Mouse (Mus musculus): ENCODE measurements around the gene Agpat1. TPM values are rescaled to one million over a fixed set of nuclear protein-coding genes. Genes with fewer than 3 reads are reported as not detected.

The Agpat1 gene
- polyA plus RNA-seq, 2 experiments: 19.0 to 35.9 TPM

- Histone ChIP-seq H3K4me3 (ENCODE audit: insufficient read depth in 1 of 2, low read depth in 2 of 2, low read length in 2 of 2) (peak overlapping the region; percentile 58 to 90), H3K27me3 (ENCODE audit: control insufficient read depth, insufficient read depth, low read length) (no peaks in the 10 kb centered on the region; the same call in 1 of the 2 replicates), H3K4me2 (ENCODE audit: low read depth) (peak overlapping the region; percentile 72), H3K4me1 (replicated peaks; ENCODE audit: control insufficient read depth in 2 of 2, insufficient read depth in 2 of 2, low read length in 1 of 2) (peaks cover 13 to 26% of the 10 kb centered on the region in 2 experiments), H3K36me3 (replicated peaks; ENCODE audit: control insufficient read depth, insufficient read depth, low read depth) (no peaks in the 10 kb centered on the region; the same call in 1 of the 2 replicates), H3K9me3 (ENCODE audit: control insufficient read depth, low read length) (no peaks in the 10 kb centered on the region), H3K9ac (replicated peaks) (peak overlapping the region; percentile 61), H3K27ac (peak overlapping the region; percentile 57; the same call in 1 of the 2 replicates)
- 45% methylated on average over 10 of the region's 10 CpGs for WGBS (ENCODE audit: insufficient replicate concordance)
- peak in 2 of 3 experiments; percentile 24 to 27 for DNase-seq (ENCODE audit: low read depth in 3 of 3, low spot score in 3 of 3)
- TF ChIP-seq EP300 (IDR thresholded peaks at IDR 0.05; ENCODE audit: low read depth) (no peak), CTCF (IDR thresholded peaks at IDR 0.05; ENCODE audit: low read depth) (no peak)
- no peak for ATAC-seq (ENCODE audit: insufficient read depth)
Observed at GRCm38 (mm10) chr17:34645256-34645829, 41.3 kb downstream of the Agpat1 start.

GRCm38 (mm10) chr17:34645831-34646511, 41.9 kb downstream of the Agpat1 start:
- Histone ChIP-seq H3K4me2 (ENCODE audit: low read depth) (peak overlapping the region; percentile 72), H3K27me3 (ENCODE audit: control insufficient read depth, insufficient read depth, low read length) (no peaks in the 10 kb centered on the region; the same call in 1 of the 2 replicates), H3K9me3 (ENCODE audit: control insufficient read depth, low read length) (no peaks in the 10 kb centered on the region), H3K4me3 (ENCODE audit: insufficient read depth in 1 of 2, low read depth in 2 of 2, low read length in 2 of 2) (peak overlapping the region in 1 of 2 experiments; percentile 17; a peak in 1 of 4 replicates), H3K36me3 (replicated peaks; ENCODE audit: control insufficient read depth, insufficient read depth, low read depth) (no peaks in the 10 kb centered on the region; the same call in 1 of the 2 replicates), H3K27ac (no peak overlapping the region), H3K4me1 (replicated peaks; ENCODE audit: control insufficient read depth in 2 of 2, insufficient read depth in 2 of 2, low read length in 1 of 2) (peaks cover 13 to 26% of the 10 kb centered on the region in 2 experiments), H3K9ac (replicated peaks) (no peak overlapping the region)
- no peak for TF ChIP-seq EP300 (IDR thresholded peaks at IDR 0.05; ENCODE audit: low read depth)
- TF ChIP-seq CTCF (IDR thresholded peaks at IDR 0.05; ENCODE audit: low read depth): no peak
- no peak for DNase-seq (ENCODE audit: low read depth in 3 of 3, low spot score in 3 of 3)
- 59% methylated on average over 30 of the region's 30 CpGs for WGBS (ENCODE audit: insufficient replicate concordance)
- ATAC-seq (ENCODE audit: insufficient read depth): no peak

- peak; percentile 96 for ATAC-seq (ENCODE audit: insufficient read depth)
- H3K4me3 ChIP-seq (ENCODE audit: insufficient read depth in 1 of 2, low read depth in 2 of 2, low read length in 2 of 2): peak within 1 kb of the TSS; percentile 89 to 93
- no peaks in the 10 kb centered on the region; the same call in 1 of the 2 replicates for H3K27me3 ChIP-seq (ENCODE audit: control insufficient read depth, insufficient read depth, low read length)
- WGBS (ENCODE audit: insufficient replicate concordance): under 1% methylated on average over 66 of the region's 66 CpGs
- H3K36me3 ChIP-seq (replicated peaks; ENCODE audit: control insufficient read depth, insufficient read depth, low read depth): peaks cover 2% of the 10 kb centered on the region
- peak within 1 kb of the TSS; percentile 86 for H3K4me2 ChIP-seq (ENCODE audit: low read depth)
- no peak for TF ChIP-seq EP300 (IDR thresholded peaks at IDR 0.05; ENCODE audit: low read depth)
- no peak for TF ChIP-seq CTCF (IDR thresholded peaks at IDR 0.05; ENCODE audit: low read depth)
- peak; percentile 97 to 98 (median 97) for DNase-seq (ENCODE audit: low read depth in 3 of 3, low spot score in 3 of 3)
- H3K4me1 ChIP-seq (replicated peaks; ENCODE audit: control insufficient read depth in 2 of 2, insufficient read depth in 2 of 2, low read length in 1 of 2): peaks cover 13 to 26% of the 10 kb centered on the region in 2 experiments
- H3K27ac ChIP-seq: peak within 1 kb of the TSS; percentile 39; the same call in 1 of the 2 replicates
- H3K9ac ChIP-seq (replicated peaks): peak within 1 kb of the TSS; percentile 83
- no peaks in the 10 kb centered on the region for H3K9me3 ChIP-seq (ENCODE audit: control insufficient read depth, low read length)
Observed at GRCm38 (mm10) chr17:34646906-34647787, 43.1 kb downstream of the Agpat1 start, which contains the start of gene Atf6b. Gene Atf6b (plus strand): TSS chr17:34647146.

GRCm38 (mm10) chr17:34648141-34648890, 44.3 kb downstream of the Agpat1 start:
- ATAC-seq (ENCODE audit: insufficient read depth): no peak

More at GRCm38 (mm10) chr17:34648141-34648890, 44.3 kb downstream of the Agpat1 start:
- Histone ChIP-seq H3K4me3 (ENCODE audit: insufficient read depth in 1 of 2, low read depth in 2 of 2, low read length in 2 of 2) (peak overlapping the region; percentile 12 to 93), H3K4me2 (ENCODE audit: low read depth) (peak overlapping the region; percentile 86), H3K4me1 (replicated peaks; ENCODE audit: control insufficient read depth in 2 of 2, insufficient read depth in 2 of 2, low read length in 1 of 2) (peaks cover 13 to 26% of the 10 kb centered on the region in 2 experiments), H3K36me3 (replicated peaks; ENCODE audit: control insufficient read depth, insufficient read depth, low read depth) (peaks cover 2% of the 10 kb centered on the region), H3K27me3 (ENCODE audit: control insufficient read depth, insufficient read depth, low read length) (no peaks in the 10 kb centered on the region), H3K9me3 (ENCODE audit: control insufficient read depth, low read length) (no peaks in the 10 kb centered on the region), H3K9ac (replicated peaks) (no peak overlapping the region), H3K27ac (no peak overlapping the region)
- no peak for TF ChIP-seq CTCF (IDR thresholded peaks at IDR 0.05; ENCODE audit: low read depth)
- TF ChIP-seq EP300 (IDR thresholded peaks at IDR 0.05; ENCODE audit: low read depth): no peak
- WGBS (ENCODE audit: insufficient replicate concordance): 74% methylated on average over 16 of the region's 16 CpGs
- no peak for DNase-seq (ENCODE audit: low read depth in 3 of 3, low spot score in 3 of 3)
